Mouse (Mus musculus): ENCODE measurements around the gene Rps6ka2.
"Not testable (repeated sequence)": the region's sequence is repeated elsewhere in the genome, so short reads cannot be mapped to it uniquely, and the experiment has no call there.

Rps6ka2 gene

DNA sequence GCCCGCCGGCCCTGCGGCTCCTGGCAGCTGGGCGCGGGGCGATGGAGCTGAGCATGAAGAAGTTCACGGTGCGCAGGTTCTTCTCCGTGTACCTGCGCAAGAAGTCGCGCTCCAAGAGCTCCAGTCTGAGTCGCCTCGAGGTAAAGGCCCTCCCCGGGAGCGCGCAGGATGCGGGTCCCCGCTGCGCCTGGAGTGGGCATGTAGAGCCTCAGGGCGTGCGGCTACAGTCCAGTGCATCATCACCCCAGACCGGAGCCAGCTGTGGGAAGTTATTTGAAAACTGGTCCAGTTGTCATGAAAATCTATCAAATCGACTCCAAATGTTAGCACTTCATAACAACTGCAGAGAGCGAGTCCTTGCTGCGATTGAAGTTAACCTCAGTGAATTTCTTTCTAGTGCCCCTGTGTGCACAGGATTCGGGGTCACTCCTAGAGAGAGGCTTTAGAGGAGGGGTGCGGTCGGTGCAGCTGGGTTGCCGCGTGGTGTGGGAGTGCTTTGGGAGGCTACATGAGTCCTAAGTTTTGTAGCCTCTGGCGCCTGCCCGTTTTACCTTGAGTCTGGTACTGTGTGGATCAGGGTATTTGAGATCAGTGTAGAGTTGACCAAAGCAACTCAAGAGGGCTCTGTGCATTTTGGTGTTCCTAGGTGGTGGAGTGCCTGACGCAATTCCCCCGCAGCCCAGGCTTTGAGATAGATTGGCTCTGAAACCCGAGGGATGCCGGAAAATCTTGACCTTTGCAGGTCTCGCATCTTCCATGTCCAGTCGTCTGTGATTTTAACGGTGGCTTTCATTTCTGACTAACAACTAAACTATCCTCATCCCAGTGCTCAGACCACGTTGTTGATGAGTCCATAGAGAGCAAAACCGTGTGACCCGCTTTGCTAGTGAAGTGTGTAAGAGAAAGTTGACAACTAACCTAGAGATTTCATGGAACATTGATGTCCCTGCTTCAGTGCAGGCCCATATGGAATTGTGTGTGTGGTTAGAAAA lies 685 bp downstream of the Rps6ka2 start:
- DNase-seq, result no peak

DNA sequence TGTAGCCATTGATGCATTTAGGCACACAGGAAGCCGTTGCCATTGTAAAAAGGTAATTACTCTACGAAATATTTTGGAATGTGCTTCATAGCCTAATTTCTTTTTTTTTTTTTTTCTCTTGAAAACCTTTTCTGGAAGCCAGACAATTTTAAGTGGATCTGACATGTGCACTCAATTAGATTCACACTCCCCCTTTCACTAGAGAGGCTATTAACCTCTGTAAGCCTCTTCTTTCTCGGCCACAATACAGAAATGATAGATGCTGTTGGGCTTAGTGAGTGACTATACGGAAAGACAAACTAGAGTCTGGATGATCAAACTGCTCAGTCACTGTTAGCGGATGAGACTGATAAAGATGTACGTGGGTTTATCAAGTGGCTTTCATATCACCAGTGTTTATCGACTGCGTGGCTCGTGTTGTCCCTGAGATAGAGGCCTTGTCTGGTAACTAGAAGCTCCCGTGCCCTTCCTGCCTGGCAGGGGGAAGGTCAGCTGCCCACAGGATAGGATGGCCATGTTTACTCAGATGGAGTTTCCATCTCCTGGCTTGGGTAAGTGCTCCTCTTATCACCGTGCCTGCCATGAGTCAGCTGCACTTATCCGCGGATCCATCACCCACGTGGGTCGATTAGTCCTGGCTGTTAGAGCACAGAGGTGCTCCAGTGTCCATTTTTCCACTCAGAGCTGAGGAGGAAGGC lies 3.6 kb downstream of the Rps6ka2 start:
- DNase-seq, result no peak

DNA sequence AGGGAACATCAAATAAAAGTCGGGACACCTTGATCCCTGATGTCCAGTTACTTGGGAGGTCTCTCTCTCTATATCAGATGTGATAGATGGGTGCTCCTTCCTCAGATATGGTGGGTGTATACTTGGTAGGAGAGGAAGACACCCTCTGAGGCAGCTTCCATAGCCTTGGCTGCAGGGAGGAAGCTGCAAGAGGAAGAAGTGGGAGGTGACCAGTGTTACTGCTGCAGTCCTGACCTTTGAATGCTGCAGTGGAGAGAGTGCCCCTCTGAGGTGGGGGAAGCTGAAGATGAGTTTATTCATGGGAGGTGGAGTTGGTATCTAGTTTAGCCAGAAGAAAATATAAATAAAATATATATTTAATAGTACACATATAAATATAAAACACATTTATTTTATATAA lies 5.4 kb downstream of the Rps6ka2 start:
- no peak for DNase-seq

- no peak for DNase-seq
Measured at GRCm38 (mm10) chr17:7176394-7176793, 6.5 kb downstream of the Rps6ka2 start.

DNA sequence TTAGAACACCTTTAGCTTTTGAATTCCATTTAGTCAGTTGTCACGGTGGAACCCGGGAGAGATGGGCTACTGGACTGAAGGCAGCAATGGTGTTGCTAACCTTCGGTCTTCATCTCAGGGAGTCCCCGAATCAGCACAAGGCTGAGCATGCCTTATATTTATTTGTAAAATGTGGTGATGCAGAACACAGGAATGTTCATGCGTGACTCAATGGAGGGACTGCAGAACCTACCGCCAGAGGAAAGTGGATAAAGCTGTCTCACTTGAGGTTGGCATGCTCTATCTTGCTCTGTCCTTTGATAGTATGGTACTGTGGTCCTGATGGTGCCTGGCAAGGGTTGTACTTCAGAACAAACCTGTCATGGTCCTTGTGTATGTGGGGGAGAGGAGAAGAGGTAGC lies 8.3 kb downstream of the Rps6ka2 start:
- no peak for DNase-seq

GRCm38 (mm10) chr17:7182187-7182586 lies 12.3 kb downstream of the Rps6ka2 start:
- DNase-seq, result no peak

DNA sequence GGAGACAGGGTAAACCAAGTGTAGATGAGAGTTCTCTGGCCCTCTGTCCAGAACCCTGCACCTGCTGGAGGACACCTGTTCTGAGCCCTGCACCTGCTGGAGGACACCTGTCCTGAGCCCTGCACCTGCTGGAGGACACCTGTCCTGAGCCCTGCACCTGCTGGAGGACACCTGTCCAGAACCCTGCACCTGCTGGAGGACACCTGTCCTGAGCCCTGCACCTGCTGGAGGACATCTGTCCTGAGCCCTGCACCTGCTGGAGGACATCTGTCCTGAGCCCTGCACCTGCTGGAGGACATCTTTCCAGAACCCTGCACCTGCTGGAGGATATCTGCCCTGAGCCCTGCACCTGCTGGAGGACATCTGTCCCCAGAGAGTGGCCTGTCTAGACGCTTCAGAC lies 17.1 kb downstream of the Rps6ka2 start:
- not testable (repeated sequence) for DNase-seq

- DNase-seq, result no peak
Measured at GRCm38 (mm10) chr17:7189425-7189824, 19.5 kb downstream of the Rps6ka2 start.

GRCm38 (mm10) chr17:7189975-7190374 lies 20.1 kb downstream of the Rps6ka2 start:
- DNase-seq, result no peak

- no peak for DNase-seq
Measured at GRCm38 (mm10) chr17:7194140-7194840, 24.4 kb downstream of the Rps6ka2 start.

DNA sequence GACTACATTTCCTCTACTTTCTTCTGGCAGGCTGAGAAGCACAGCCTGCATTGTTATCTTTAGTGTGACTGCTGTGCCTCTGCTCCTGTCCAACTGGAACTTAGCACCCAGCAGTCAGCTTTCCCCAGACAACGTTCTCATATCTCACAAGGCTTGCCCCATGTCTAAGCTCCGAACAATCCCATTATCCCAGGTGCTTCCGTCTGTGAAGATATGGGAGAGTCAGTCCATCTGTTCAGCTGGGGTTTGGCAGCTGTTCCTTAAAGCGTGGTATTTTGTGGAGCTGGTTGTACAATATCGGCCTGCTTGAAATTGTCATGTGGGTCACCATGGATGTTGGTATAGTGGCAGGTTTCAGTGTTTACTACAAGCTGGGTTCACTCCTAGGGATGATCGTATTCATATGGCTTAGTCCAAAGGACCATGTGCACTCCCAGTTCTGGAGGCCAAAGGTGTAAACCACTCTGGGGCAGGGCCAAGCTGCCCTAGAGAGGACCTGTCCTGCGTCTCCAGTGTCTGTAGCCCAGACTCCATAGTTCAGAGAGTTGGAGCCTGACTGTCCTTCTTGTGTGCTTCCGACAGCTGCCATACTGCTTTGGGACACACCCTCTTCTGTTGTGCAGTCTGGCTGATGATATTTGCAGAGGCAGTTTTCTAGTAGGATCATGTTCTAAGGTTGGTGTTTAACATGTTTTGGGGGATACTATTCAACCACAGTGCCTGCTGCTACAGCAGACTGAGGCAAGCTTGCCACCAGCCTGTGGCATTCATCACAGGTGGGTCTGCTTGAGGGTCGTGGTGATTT lies 27.4 kb downstream of the Rps6ka2 start:
- no peak for DNase-seq

DNA sequence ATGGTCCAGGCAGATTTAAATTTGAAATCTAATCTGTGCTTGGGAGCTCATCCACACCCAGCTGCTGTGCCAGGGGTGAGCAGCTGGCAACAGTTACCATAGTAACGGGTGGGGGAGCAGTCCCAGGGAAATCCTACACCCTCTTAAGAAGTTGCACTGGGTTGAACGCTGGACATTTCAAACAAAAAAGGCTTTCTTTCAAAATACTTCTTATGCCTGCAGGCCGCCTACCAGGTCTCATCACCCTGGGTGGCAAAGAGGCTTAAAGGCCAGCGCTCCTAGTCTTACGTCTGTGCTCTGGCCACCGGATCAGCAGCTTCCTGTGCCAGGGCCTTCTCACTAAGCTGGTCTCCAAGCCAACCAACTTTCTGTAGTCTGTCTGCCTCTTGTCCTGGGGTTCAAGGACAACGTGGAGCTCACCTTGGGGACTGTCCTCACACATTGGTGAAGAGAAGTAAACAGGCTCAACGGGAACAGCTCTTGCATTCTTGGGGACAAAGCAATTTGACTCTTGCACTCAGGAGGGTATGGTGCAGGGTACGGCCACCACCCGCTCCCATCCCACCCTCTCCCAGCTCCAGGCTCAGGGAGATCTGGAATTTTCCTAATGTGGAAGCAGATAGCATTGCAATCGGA lies 35.0 kb downstream of the Rps6ka2 start:
- DNase-seq, result no peak

- no peak for DNase-seq
Measured at GRCm38 (mm10) chr17:7206434-7207145, 36.7 kb downstream of the Rps6ka2 start.

DNA sequence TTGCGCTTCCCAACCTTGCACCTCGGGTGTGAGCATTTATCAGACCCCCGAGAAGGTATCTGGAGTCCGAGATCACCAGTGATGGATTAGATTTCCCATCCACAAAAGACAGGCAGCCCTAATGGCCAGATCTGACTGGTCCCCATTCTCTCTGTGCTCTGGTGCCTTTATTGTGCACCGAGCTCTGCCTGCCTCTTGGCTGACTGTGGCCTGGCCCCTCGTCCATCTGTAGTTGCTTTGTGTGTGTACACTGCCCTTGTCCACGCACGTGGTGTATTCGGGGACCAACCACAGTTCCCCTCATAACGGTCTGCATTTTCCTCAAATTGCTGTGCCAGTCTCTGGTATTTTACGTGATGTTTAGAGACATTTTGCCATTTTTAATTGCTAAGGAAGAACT lies 40.7 kb downstream of the Rps6ka2 start:
- DNase-seq, result no peak

GRCm38 (mm10) chr17:7211893-7212292 lies 42.0 kb downstream of the Rps6ka2 start:
- DNase-seq, result no peak

DNA sequence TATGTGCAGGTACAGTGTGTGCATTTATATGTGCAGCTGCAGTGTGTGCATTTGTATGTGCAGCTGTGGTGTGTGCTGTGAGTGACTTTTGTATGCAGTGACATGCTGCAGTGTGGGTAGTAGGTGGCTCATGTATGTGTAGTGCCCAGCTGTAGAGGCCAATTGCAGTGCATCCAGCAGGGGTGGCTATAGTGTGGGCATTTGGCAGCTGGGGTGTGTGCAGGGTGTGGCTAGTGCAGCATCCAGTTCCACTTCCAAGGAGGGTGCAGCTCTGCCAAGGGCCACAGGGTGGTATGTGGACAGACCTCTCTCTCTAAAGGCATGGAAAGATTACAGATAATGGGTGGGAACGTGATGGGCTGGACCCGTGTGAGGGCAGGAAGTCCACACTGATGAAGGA lies 43.3 kb downstream of the Rps6ka2 start:
- DNase-seq, result no peak

- no peak for DNase-seq
Measured at GRCm38 (mm10) chr17:7214061-7214460, 44.1 kb downstream of the Rps6ka2 start.

- no peak for DNase-seq
Measured at GRCm38 (mm10) chr17:7217791-7218329, 47.9 kb downstream of the Rps6ka2 start.

GRCm38 (mm10) chr17:7218396-7218795 lies 48.5 kb downstream of the Rps6ka2 start:
- DNase-seq, result no peak

GRCm38 (mm10) chr17:7219044-7219718 lies 49.3 kb downstream of the Rps6ka2 start:
- peak; percentile 21 to 22 for DNase-seq

Measured in thymus, adult 18-20 months (tissue).